ENCODE assay signal across 23 mouse cellular contexts in genomic region chr19:54116829-54117228, GRCm38 (mm10).
"Had no signal": no experiment of that assay in that cellular context is flagged by ENCODE, and none has a peak within 500 bp of the region (broad histone marks: within the 10 kb centered on the region; RNA-seq: fewer than 3 reads in every experiment).

No protein-coding gene starts in this region.

- H3K36me3 ChIP-seq: heart, embryonic 13.5 days; heart, embryonic 15.5 days; hindbrain, embryonic 13.5 days; hindbrain, embryonic 15.5 days; limb, embryonic 13.5 days; limb, embryonic 15.5 days; liver, embryonic 12.5 days had no signal

- H3K27ac ChIP-seq: gastrocnemius, adult 2 months; heart, embryonic 13.5 days; heart, embryonic 15.5 days; hindbrain, embryonic 13.5 days; hindbrain, embryonic 15.5 days; hindbrain, postnatal 0 days; limb, embryonic 13.5 days; limb, embryonic 15.5 days; liver, embryonic 12.5 days; liver, embryonic 14.5 days had no signal

- ATAC-seq: hindbrain, postnatal 0 days; liver, embryonic 12.5 days had no signal

- H3K4me2 ChIP-seq: heart, embryonic 11.5 days; heart, embryonic 13.5 days; heart, embryonic 15.5 days; hindbrain, embryonic 13.5 days; hindbrain, embryonic 15.5 days; limb, embryonic 13.5 days; limb, embryonic 15.5 days; liver, embryonic 12.5 days had no signal

- H3K27me3 ChIP-seq: hindbrain, embryonic 15.5 days had no signal

- H3K9me3 ChIP-seq: heart, embryonic 13.5 days; heart, embryonic 15.5 days; hindbrain, embryonic 13.5 days; hindbrain, embryonic 15.5 days; limb, embryonic 13.5 days; limb, embryonic 15.5 days; liver, embryonic 12.5 days had no signal

- H3K4me3 ChIP-seq: gastrocnemius, adult 2 months; heart, embryonic 13.5 days; heart, embryonic 15.5 days; hindbrain, embryonic 13.5 days; hindbrain, embryonic 15.5 days; limb, embryonic 13.5 days; limb, embryonic 15.5 days; liver, embryonic 12.5 days had no signal

- H3K9ac ChIP-seq: heart, embryonic 13.5 days; heart, embryonic 15.5 days; hindbrain, embryonic 13.5 days; hindbrain, embryonic 15.5 days; limb, embryonic 13.5 days; limb, embryonic 15.5 days; liver, embryonic 12.5 days; liver, embryonic 14.5 days had no signal

- DNase-seq: gastrocnemius, adult 2 months; gastrocnemius, postnatal 10 days; gastrocnemius, postnatal 25 days; heart, adult 18-20 months; heart, postnatal 14 days; heart, postnatal 36 days; kidney, adult 11 months; kidney, adult 8-10 months; kidney, postnatal 10 days; kidney, postnatal 25 days; kidney, postnatal 4 days; layer of hippocampus, adult 9-11 months; layer of hippocampus, postnatal 36 days had no signal
